Mouse (Mus musculus): ENCODE data around the gene Gpr183.

Gene Gpr183

DNA sequence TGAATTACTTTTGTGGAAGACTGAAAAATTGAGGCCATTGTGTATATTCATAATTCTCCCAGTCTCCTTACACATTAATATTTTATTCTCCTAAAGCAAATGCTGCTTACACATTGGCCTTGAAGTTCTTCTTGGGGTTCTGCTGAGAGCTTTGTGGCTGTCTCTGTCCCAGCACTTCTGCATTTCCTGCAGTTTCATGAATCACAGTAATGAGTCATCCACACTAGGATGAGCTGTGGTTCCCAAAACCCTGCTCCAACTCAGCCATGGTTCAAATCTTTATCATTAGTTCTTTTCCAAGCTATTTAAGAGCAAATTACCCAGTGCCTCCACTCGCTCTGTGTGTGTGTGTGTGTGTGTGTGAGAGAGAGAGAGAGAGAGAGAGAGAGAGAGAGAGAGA, 22.3 kb upstream of the Gpr183 start:
- no peak for DNase-seq

- DNase-seq: no peak
Observed at GRCm38 (mm10) chr14:121986028-121986427, 21.0 kb upstream of the Gpr183 start.

DNA sequence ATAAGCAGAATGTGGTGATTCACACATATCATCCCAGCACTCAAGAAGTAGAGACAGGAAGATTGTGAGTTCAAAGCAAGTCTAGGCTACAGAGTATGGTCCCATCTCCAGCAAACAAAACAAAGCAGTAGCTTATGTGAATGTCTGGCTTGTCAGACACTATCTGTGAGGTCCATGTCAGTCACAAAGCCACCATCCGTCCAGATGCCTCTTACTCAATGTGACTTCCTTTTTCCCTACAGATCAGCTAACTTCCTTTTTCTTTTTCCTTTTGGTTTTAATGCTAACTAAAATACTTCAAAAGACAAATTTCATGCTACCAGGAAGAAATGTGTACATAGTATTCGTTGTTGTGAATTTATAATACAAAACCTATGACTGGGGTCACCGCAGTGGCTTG, 20.5 kb upstream of the Gpr183 start:
- no peak for DNase-seq

GRCm38 (mm10) chr14:121983009-121983933, 18.3 kb upstream of the Gpr183 start:
- DNase-seq: no peak

DNA sequence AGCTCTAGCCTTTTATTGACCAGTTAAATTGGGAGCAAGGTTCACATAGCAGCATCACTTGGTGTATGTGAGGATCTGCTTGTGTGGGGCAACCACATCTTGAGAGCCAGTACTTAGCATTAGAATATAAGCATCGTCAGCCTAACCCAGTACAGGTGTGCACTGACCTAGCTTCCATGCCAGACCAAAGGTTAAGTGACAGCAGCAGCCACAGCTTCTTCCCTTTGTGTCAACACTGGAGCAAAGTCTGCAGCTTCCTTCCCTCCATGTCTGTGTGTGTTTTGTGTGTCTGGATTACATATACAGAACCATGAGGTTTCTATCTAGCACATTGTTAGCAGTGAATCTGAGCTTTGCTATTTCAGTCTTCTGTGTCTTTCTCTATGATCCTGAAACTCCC, 16.5 kb upstream of the Gpr183 start:
- no peak for DNase-seq

GRCm38 (mm10) chr14:121973114-121973513, 8.1 kb upstream of the Gpr183 start:
- no peak for DNase-seq

DNA sequence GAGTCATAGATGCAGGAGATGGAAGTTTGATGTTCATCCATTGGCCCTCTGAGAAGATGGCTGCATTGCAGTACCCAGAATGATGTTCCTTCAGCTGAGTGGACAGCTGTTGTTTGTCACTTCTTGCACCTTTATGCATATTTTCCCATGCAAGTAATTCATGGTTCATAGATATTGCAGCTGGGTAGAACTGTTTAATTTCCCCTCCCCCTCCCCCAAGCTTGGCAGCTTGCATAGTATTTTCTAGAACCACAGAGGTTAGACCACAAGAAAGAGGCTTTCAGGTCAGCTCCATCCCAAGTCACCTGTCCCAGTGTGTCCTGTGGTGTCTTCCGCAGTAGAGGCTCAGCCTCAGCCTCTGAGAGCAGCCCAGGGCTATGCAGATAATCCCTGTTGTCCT, 5.4 kb upstream of the Gpr183 start:
- no peak for DNase-seq

DNA sequence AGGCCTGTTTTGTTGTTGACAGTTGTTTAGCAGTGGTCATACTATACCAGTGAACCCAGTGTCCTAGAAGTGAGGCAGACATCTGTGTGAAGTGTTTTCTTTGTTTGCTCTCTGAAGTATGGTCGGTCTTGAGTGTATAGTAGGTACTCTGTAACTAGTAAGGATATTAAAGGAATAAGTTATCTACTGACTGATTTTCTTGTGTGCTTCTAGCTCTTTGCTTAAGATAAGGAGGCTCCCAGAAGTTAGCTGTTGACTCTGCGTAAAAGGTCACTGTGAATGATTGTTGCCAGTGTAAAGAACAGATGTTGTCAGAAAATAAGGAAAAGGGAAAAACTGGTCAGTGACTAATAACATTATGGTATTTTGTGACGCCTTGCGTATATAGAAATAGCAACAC, 2.1 kb upstream of the Gpr183 start:
- no peak for DNase-seq

DNA sequence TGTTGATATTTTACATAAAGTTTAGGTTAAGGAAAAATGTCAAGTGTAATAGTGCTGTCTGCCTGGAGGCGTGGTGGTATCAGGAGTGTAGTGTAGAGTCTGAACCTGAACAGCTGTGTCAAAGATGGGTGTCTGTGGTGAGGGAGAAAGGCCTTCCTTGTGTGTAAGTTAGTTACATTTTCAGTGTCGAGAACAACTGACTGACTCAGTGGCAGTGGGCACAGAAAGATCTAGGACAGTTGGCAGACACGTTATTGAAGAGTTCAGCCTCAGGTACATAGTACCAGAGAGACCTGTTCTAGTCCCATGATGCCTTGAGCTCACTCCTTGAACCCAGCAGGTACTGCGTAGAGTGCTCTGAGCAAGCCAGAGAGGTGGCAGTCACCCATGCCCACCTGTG, 466 bp upstream of the Gpr183 start:
- no peak for DNase-seq

- DNase-seq: no peak
Observed at GRCm38 (mm10) chr14:121963942-121964335, 1.1 kb downstream of the Gpr183 start.

DNA sequence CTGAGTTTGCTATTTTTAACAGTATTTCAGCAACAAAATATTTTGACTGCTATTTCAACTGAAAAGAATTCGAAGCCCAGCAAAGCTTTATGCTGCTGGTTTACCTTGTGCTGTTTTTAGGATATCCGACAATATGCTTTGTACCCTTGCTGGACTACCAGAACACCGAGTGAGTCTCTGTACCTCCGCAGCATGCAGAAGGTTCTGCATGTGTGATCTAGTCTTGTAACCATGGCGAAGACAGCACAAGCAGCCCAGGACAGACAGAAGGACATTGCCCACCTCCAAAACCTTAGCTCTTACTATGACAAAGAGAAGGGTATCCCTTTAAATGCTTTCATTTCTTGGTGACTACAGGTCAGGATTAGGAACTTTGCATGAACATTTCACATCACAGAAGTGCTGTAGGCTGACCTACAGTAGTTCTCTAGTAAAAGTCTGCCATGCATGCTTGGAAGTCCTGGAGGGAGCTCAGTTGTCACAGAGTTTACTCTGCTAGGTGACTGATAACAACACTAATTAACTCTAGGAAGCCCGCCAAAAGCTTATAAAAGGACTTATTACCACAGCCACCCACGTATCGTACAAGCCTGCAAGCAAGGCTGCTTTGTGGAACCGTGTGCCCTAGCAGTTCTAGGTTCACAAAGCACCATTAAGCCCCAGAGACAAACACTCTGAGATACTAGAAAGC, 1.6 kb downstream of the Gpr183 start:
- no peak for DNase-seq

GRCm38 (mm10) chr14:121962128-121962890, 2.7 kb downstream of the Gpr183 start:
- no peak for DNase-seq

DNA sequence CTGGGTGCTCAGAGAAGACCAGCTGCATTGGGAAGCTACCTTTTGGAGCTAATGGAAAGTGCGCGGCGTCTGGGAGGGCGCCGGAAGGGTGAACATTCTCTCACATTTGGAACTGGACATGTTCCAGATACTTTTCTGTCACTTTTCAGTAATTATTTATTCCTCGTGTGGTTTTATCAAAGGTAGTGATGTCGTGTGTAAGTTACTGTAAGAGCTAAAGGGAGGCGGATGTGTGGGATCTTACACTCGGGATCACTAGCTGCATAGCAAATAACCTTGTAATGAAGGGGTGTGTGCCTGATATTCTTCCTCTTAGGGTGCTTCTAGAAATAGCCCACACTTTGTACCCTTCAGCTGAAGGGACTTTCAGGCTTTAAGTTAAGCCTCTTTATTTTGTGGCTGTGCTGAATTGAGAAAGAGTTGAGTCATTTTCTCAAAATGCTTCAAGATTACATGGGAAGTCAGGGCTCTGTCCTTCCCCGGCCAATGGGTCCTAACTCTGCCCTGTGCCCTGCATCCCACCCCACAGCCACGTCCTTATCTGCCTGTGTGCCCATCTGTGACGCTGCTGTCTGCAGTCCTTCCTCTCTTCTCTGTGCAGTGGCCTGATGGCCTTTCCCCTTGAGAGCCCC, 3.4 kb downstream of the Gpr183 start:
- no peak for DNase-seq

- DNase-seq: no peak
Observed at GRCm38 (mm10) chr14:121960997-121961396, 4.0 kb downstream of the Gpr183 start.

DNA sequence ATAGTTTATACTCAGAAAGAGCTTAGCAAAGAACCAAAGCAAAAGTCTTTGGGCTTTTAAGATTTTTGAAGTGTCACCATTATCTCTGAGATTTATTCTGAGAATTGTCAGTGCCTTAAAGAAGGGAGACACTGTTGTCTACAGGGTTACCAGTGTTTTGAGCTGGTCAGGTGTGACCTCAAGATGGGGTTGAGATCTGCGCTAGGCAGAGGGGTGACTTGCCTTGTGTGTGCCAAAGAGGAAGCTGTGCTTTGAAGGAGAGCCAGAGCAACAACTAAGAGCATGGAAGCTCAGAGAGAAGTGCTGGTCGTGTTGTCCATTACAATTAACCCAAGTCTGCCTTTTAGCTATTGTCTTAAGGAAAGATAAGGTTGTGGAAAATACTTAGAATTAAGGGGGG, 4.5 kb downstream of the Gpr183 start:
- DNase-seq: no peak

DNA sequence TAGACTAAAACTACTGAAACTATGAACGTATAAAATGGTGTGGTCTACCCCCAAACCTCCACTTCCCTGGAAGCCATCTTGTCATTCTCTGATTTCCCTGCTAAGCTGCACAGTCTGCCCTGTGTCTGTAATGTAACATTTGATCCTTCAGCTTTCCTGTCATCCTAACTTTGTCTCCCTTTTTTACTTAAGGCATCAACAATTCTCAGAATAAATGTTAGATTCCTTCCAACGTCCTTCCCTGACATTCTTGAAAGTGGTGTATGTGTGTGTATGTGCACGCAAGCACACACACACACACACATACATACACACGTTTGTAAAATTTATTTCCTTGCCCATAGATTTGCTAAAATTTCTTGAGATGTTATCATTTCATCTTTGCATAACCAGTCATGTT, 5.0 kb downstream of the Gpr183 start:
- DNase-seq: no peak

DNA sequence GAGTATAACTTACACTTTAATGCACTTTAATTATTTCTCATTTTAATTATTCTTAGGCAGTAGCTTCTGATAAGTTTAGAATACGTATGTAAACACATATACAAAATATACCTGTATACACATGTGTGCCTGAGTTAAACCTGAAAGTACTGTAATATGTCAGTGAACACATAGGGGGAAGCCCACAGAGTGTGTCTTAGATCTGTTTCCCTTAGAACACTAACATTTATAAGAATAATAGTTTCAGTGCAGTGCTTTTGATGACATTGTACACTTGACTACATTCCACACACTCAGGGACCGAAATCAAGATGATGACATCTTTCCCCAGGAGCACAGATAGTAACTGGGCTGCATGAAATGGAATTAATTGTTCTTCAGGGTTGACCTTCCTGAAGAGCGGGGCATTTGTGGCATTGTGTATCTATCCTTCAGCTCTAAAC, 5.4 kb downstream of the Gpr183 start:
- no peak for DNase-seq

DNA sequence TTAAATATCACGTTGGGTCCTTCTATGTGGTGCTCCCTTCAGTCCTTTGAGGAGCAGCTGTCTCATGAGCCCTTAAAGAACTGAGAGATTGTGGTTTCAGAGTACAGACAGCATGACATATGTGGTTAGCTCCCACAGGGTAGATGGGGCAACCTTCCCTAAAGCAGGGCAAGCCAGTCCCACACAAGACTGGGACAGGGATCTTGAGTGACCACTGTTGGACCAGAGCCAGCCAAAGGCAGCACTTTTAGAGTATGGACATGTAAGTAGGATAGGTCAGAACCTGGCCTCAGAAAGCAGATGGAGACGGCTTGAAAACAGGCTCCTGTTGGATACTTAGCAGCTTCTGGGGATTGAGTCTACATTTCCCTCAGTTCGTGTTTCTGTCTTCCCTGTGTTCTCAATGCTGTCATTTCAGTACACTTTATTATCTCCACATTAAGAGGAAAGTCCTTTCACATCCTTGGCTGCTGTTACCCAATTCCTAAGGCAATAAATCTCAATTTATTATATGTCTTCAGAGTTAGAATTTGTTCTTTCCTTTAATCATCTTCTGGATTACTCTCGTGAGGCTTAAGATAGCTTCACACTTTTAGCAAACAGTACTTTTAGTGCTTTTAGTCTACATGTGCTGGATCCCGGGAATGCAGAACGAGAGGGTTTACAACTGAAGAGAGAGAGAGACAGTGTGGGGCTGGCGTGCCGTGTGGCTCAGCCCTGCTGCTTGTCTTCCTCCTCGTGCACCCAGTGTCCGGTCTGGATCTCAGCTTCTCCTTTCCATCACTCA, 6.1 kb downstream of the Gpr183 start:
- DNase-seq: no peak

DNA sequence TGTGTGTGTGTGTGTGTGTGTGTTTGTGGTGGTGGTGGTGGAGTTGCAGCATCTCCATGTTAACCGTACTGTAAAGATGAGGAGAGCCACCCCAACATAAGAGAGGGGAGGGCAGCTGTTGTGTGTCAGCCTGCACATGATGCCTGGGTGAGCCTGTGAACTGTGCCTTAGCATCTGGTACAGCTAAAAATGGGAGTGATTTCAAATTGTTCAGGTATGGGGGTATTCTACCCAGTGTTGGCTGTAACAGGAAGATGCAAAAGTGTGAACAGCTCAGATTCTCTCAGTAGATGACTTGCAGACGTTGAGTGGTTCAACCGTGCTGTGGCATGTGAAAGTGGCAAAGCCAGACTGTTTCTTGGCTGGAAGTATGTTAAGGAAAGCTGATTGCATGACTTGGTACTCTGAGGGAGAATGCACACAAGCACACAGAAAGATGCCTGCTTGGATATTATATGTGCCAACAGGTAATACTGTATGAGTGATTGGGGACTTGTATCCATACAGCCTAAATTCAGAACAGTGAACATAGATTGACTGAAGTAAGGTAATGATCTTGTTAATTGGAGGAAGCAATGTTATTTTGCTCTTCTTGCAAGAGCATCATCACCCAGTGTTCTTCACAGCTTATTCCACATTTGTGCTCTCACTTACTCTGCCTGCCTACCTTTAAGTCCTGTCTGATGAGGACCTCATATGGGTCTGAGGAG, 6.8 kb downstream of the Gpr183 start:
- no peak for DNase-seq

- DNase-seq: no peak
Observed at GRCm38 (mm10) chr14:121957176-121957871, 7.7 kb downstream of the Gpr183 start.

DNA sequence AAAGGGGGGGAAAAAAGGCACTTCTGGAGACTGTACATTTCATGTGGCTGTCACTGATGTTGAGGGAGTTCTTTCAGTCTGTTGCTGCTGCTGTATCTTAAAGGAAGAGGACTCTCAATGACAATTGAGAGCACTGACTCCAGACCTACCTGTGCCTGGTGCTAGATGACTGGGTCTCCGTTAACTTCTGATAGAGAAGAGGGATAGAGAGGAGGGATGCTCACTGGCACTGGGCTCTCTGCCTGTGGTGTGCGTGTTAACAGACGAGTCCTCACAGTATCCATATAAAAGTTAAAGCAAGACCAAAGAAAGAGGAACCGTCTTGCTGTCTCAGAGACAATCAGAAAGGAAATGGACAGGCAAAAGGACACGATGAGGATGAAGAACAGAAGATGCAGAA, 8.7 kb downstream of the Gpr183 start:
- no peak for DNase-seq

Measured in spleen, adult 18-20 months (tissue).